In the genomic region with DNA sequence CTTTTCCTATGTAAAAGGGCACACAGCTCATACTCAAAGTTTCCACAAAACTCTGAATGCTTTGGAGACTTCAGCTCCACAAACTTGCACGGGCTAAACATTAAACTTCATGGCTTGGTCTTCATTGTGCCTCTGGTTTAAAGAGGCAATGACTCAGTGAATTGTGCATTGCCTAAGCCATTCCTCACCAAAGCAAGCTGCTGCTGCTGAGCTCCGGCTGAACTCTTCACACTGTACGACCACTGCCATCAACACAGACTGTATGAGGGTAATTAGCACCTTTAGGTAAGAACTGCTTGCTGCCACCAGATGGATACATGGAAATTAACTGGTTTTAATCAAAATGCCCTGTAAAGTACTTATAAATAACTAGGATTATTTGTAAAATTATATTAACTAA, we compare ENCODE assay signal across 21 mouse cellular contexts.
A peak's percentile ranks its signal among the peaks of the same experiment; 100 is the strongest.
DNase-seq lines count a peak whose midpoint lies in the region; ATAC-seq and TF ChIP-seq lines count a peak whose summit lies in the region.
"Had no signal": no experiment of that assay in that cellular context is flagged by ENCODE, and none has a peak within 500 bp of the region (broad histone marks: within the 10 kb centered on the region; RNA-seq: fewer than 3 reads in every experiment).

No protein-coding gene starts in this region.

- in situ Hi-C loops in Patski (cut with MboI; ENCODE audit: low pct_unique_long_range_greater_than_20kb): no loop called here

- H3K4me2 ChIP-seq in forebrain, embryonic 13.5 days: no peak overlapping the region
- no peak overlapping the region for H3K4me2 ChIP-seq in forebrain, embryonic 16.5 days (ENCODE audit: low read length)
- H3K4me2 ChIP-seq in forebrain, embryonic 12.5 days: no peak overlapping the region
- H3K4me2 ChIP-seq: embryonic facial prominence, embryonic 12.5 days; embryonic facial prominence, embryonic 15.5 days; heart, embryonic 11.5 days; hindbrain, embryonic 12.5 days; hindbrain, embryonic 15.5 days had no signal

- H3K9ac ChIP-seq in forebrain, embryonic 13.5 days: no peak overlapping the region
- no peak overlapping the region for H3K9ac ChIP-seq in forebrain, embryonic 16.5 days (replicated peaks; ENCODE audit: low read depth, low read length)
- H3K9ac ChIP-seq in forebrain, embryonic 12.5 days: no peak overlapping the region
- H3K9ac ChIP-seq: embryonic facial prominence, embryonic 12.5 days; embryonic facial prominence, embryonic 15.5 days; hindbrain, embryonic 12.5 days; hindbrain, embryonic 15.5 days had no signal

- no peaks in the 10 kb centered on the region for H3K27me3 ChIP-seq in forebrain, embryonic 13.5 days
- H3K27me3 ChIP-seq in forebrain, embryonic 10.5 days (ENCODE audit: poor library complexity, severe bottlenecking): no peaks in the 10 kb centered on the region
- no peaks in the 10 kb centered on the region for H3K27me3 ChIP-seq in forebrain, embryonic 16.5 days (replicated peaks; ENCODE audit: control insufficient read depth, insufficient read depth, low read length)
- H3K27me3 ChIP-seq in forebrain, embryonic 12.5 days: no peaks in the 10 kb centered on the region
- no peaks in the 10 kb centered on the region for H3K27me3 ChIP-seq in Patski
- H3K27me3 ChIP-seq: embryonic facial prominence, embryonic 12.5 days; embryonic facial prominence, embryonic 15.5 days; hindbrain, embryonic 12.5 days; hindbrain, embryonic 15.5 days had no signal

- WGBS in forebrain, embryonic 13.5 days: 64% methylated on average over 3 of the region's 3 CpGs
- WGBS in forebrain, embryonic 10.5 days: 89% methylated on average over 3 of the region's 3 CpGs
- 46% methylated on average over 3 of the region's 3 CpGs for WGBS in forebrain, embryonic 16.5 days
- WGBS in forebrain, embryonic 12.5 days: 77% methylated on average over 3 of the region's 3 CpGs

- no peak for TF ChIP-seq CTCF in Patski (IDR thresholded peaks at IDR 0.05)

- DNase-seq in forebrain, embryonic 10.5 days (ENCODE audit: extremely low spot score, low spot score): no peak
- DNase-seq in Patski (ENCODE audit: low read depth, low spot score): peak; percentile 22
- no peak for DNase-seq in spleen, postnatal 10 days (ENCODE audit: low spot score in 2 of 2)
- DNase-seq: adrenal gland, postnatal 10 days; adrenal gland, postnatal 36 days; cerebellum, adult 11 months; cerebellum, adult 2 months; cerebellum, adult 9-11 months; cerebellum, postnatal 25 days; gastrocnemius, postnatal 10 days; gastrocnemius, postnatal 36 days; heart, adult 2 months had no signal

- no peak overlapping the region for H3K27ac ChIP-seq in forebrain, embryonic 13.5 days
- no peak overlapping the region for H3K27ac ChIP-seq in forebrain, embryonic 10.5 days
- H3K27ac ChIP-seq in forebrain, embryonic 16.5 days (ENCODE audit: low read length): no peak overlapping the region
- H3K27ac ChIP-seq in forebrain, embryonic 12.5 days: no peak overlapping the region
- H3K27ac ChIP-seq: embryonic facial prominence, embryonic 12.5 days; embryonic facial prominence, embryonic 15.5 days; heart, adult 2 months; hindbrain, embryonic 12.5 days; hindbrain, embryonic 15.5 days had no signal

- H3K9me3 ChIP-seq in forebrain, embryonic 13.5 days (replicated peaks): no peaks in the 10 kb centered on the region
- no peaks in the 10 kb centered on the region for H3K9me3 ChIP-seq in forebrain, embryonic 10.5 days
- H3K9me3 ChIP-seq in forebrain, embryonic 16.5 days (ENCODE audit: control insufficient read depth, low read length): no peaks in the 10 kb centered on the region
- H3K9me3 ChIP-seq in forebrain, embryonic 12.5 days: no peaks in the 10 kb centered on the region
- H3K9me3 ChIP-seq: embryonic facial prominence, embryonic 12.5 days; embryonic facial prominence, embryonic 15.5 days; hindbrain, embryonic 12.5 days; hindbrain, embryonic 15.5 days had no signal

- no peaks in the 10 kb centered on the region for H3K4me1 ChIP-seq in forebrain, embryonic 13.5 days
- no peaks in the 10 kb centered on the region for H3K4me1 ChIP-seq in forebrain, embryonic 10.5 days
- H3K4me1 ChIP-seq in forebrain, embryonic 16.5 days (replicated peaks; ENCODE audit: control insufficient read depth, insufficient read depth, low read length): 0 out of 2 replicates have a peak, but pooled peaks cover 3% of the 10 kb centered on the region
- no peaks in the 10 kb centered on the region for H3K4me1 ChIP-seq in forebrain, embryonic 12.5 days
- H3K4me1 ChIP-seq: embryonic facial prominence, embryonic 12.5 days; embryonic facial prominence, embryonic 15.5 days; hindbrain, embryonic 12.5 days; hindbrain, embryonic 15.5 days had no signal

- ATAC-seq in forebrain, embryonic 13.5 days: 0 out of 2 replicates have a peak, but pooled peaks have one; percentile 57
- peak; percentile 84 for ATAC-seq in forebrain, embryonic 16.5 days
- no peak; the same call in 1 of the 2 replicates for ATAC-seq in forebrain, embryonic 12.5 days (ENCODE audit: low FRiP score)
- ATAC-seq in Patski: peak; percentile 97
- ATAC-seq: intestine, postnatal 0 days had no signal

- no peaks in the 10 kb centered on the region for H3K36me3 ChIP-seq in forebrain, embryonic 13.5 days (ENCODE audit: poor library complexity, severe bottlenecking)
- no peaks in the 10 kb centered on the region for H3K36me3 ChIP-seq in forebrain, embryonic 10.5 days (replicated peaks)
- no peaks in the 10 kb centered on the region for H3K36me3 ChIP-seq in forebrain, embryonic 16.5 days (ENCODE audit: control insufficient read depth, insufficient read depth)
- peaks cover 2% of the 10 kb centered on the region; the same call in 1 of the 2 replicates for H3K36me3 ChIP-seq in forebrain, embryonic 12.5 days (replicated peaks)
- H3K36me3 ChIP-seq: embryonic facial prominence, embryonic 12.5 days; hindbrain, embryonic 12.5 days; hindbrain, embryonic 15.5 days had no signal

- POLR2A ChIA-PET in Patski (lab: Charles Lee): no interaction called here

- no peak overlapping the region for H3K4me3 ChIP-seq in forebrain, embryonic 13.5 days
- H3K4me3 ChIP-seq in forebrain, embryonic 10.5 days: no peak overlapping the region
- no peak overlapping the region for H3K4me3 ChIP-seq in forebrain, embryonic 16.5 days (replicated peaks; ENCODE audit: low read length)
- H3K4me3 ChIP-seq in forebrain, embryonic 12.5 days (replicated peaks): no peak overlapping the region
- H3K4me3 ChIP-seq: embryonic facial prominence, embryonic 12.5 days; embryonic facial prominence, embryonic 15.5 days; heart, adult 2 months; hindbrain, embryonic 12.5 days; hindbrain, embryonic 15.5 days had no signal

- CTCF ChIA-PET in Patski (lab: Charles Lee): interaction anchor here (1.1 to 1.3 kb wide), 2 partner anchors 8 to 14 kb away, joined by 3 read pairs; no protein-coding TSS in a partner anchor
